Mouse (Mus musculus) heart, postnatal 4 days (tissue): ENCODE data around the gene Olfr1201. TPM values are rescaled to one million over a fixed set of nuclear protein-coding genes. Genes with fewer than 3 reads are reported as not detected.

Source experiments
- DNase-seq: peaks from one replicate; pipeline ENCODE4 v3.0.0; 2021
- total RNA-seq, 2 experiments: library from RNA; stranded (reverse); gene quantifications; 2 replicates each; pipeline ENCODE4 v1.2.3; 2021

Olfr1201 gene
- total RNA-seq: not detected

GRCm38 (mm10) chr2:88792736-88793135, at the start of gene Olfr1201:
TSS of gene Olfr1201 (plus strand) at chr2:88793036.
- DNase-seq: no peak

GRCm38 (mm10) chr2:88743379-88743778, 49.5 kb upstream of the Olfr1201 start:
- no peak for DNase-seq

- no peak for DNase-seq
These were observed 41.6 kb upstream of the Olfr1201 start, which contains the start of gene Olfr1198 for GRCm38 (mm10) chr2:88751270-88751669. TSS of gene Olfr1198 (minus strand) at chr2:88751370.

- no peak for DNase-seq
These were observed 32.5 kb upstream of the Olfr1201 start, which contains the start of gene Olfr1199 for GRCm38 (mm10) chr2:88760369-88760768. TSS of gene Olfr1199 (minus strand) at chr2:88760469.

GRCm38 (mm10) chr2:88770388-88770787, 22.4 kb upstream of the Olfr1201 start, which contains the start of gene Olfr1200:
TSS of gene Olfr1200 (minus strand) at chr2:88770488.
- DNase-seq: no peak

- no peak for DNase-seq
These were observed 21.4 kb downstream of the Olfr1201 start, which contains the start of gene Olfr1202 for GRCm38 (mm10) chr2:88814196-88814595. TSS of gene Olfr1202 (plus strand) at chr2:88814496.

GRCm38 (mm10) chr2:88829437-88829836, 36.6 kb downstream of the Olfr1201 start, which contains the start of gene Olfr1205:
TSS of gene Olfr1205 (plus strand) at chr2:88829737.
- DNase-seq: no peak

- DNase-seq: no peak
These were observed 45.6 kb downstream of the Olfr1201 start for GRCm38 (mm10) chr2:88838477-88838876.

Other genes starting within 250 kb of the Olfr1201 start
- gene Olfr1188, start 236.1 kb upstream of the Olfr1201 start, total RNA-seq: not detected
- gene Olfr1189, start 206.6 kb upstream of the Olfr1201 start, total RNA-seq: not detected
- under 1 TPM; 0.05 to 0.07 TPM for gene Olfr1191-ps1, start 152.5 kb upstream of the Olfr1201 start, total RNA-seq
- gene Olfr1192-ps1, start 144.5 kb upstream of the Olfr1201 start, total RNA-seq: not detected
- gene Olfr1193, start 117.4 kb upstream of the Olfr1201 start, total RNA-seq: not detected
- not detected for gene Olfr1195, start 103.8 kb upstream of the Olfr1201 start, total RNA-seq
- not detected for gene Olfr1196, start 88.4 kb upstream of the Olfr1201 start, total RNA-seq
- gene Olfr1197, start 60.7 kb upstream of the Olfr1201 start, total RNA-seq: not detected
- not detected for gene Olfr1198, start 41.7 kb upstream of the Olfr1201 start, total RNA-seq
- not detected for gene Olfr1199, start 32.6 kb upstream of the Olfr1201 start, total RNA-seq
- not detected for gene Olfr1200, start 22.5 kb upstream of the Olfr1201 start, total RNA-seq
- not detected for gene Olfr1202, start 21.5 kb downstream of the Olfr1201 start, total RNA-seq
- not detected for gene Olfr1205, start 36.7 kb downstream of the Olfr1201 start, total RNA-seq
- not detected for gene Olfr1204, start 56.3 kb downstream of the Olfr1201 start, total RNA-seq
- not detected for gene Olfr1206, start 70.2 kb downstream of the Olfr1201 start, total RNA-seq
- gene Olfr1208, start 109.3 kb downstream of the Olfr1201 start, total RNA-seq: not detected
- not detected for gene Olfr1209, start 122.1 kb downstream of the Olfr1201 start, total RNA-seq
- gene Olfr1211, start 145.1 kb downstream of the Olfr1201 start, total RNA-seq: not detected
- not detected for gene Olfr1212, start 160.9 kb downstream of the Olfr1201 start, total RNA-seq
- gene Gm13762, start 187.2 kb downstream of the Olfr1201 start, total RNA-seq: not detected
- not detected for gene Olfr1214, start 199.6 kb downstream of the Olfr1201 start, total RNA-seq
- gene Olfr1215, start 213.9 kb downstream of the Olfr1201 start, total RNA-seq: not detected
- not detected for gene Olfr1216, start 225.3 kb downstream of the Olfr1201 start, total RNA-seq
- not detected for gene Olfr1217, start 239.0 kb downstream of the Olfr1201 start, total RNA-seq